Mouse (Mus musculus) right cerebral cortex, postnatal 25 days (tissue): ENCODE measurements around the gene Eme1.

Source experiments
- DNase-seq: peaks from one replicate; pipeline ENCODE4 v3.0.0; 2022

The Eme1 gene

GRCm38 (mm10) chr11:94596311-94596852 is 57.4 kb downstream of the Eme1 start:
- DNase-seq, result no peak
